Mouse (Mus musculus) monocyte, adult 2 months (primary cell): ENCODE data around the gene Phf20.
"Not testable (repeated sequence)": the region's sequence is repeated elsewhere in the genome, so short reads cannot be mapped to it uniquely, and the experiment has no call there.

Experiments used
- DNase-seq, 2 experiments: peaks; one replicate each; pipeline ENCODE4 v3.0.0; 2022; ENCODE audit warnings: low spot score in 2 of 2, low read depth in 1 of 2

The Phf20 gene

DNA sequence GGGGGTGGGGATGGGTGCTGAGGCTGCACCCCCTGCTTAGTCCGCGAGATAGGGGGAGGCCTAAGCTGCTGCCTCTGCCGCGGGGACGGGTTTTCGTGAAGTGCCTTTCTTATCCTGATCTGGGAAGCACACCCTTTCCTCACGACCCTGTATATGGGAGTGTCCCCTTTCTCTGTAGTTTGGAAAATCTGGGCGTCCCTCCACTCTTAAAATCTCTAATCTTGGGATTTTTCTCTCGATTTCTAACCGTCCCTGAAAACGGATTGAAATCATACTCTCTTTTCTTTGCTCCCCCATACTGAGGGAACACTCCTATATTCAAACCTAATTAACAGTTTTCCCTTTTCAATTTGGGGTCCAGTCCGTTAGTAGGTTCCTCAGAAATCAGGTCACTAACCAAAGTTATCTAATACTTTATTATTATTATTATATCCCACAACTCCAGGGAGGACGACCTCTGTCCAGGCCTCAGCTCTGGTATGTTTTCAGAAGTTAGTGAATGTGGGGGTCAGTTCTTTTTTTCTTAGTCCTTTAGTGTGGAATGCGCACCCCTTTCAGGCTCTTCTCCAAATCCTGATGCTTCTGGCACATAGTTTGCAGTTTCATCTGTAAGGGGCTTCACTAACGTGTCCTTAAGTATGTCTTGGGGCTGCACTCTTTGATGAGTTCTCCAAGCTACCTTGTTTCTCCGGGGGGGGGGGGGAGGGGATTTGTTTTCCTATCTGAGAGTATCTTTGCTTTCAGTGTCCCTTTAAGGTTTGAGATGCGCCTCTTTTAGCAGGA is 1.1 kb downstream of the Phf20 start:
- DNase-seq = no peak

GRCm38 (mm10) chr2:156199944-156200343 is 3.7 kb downstream of the Phf20 start:
- DNase-seq = no peak

DNA sequence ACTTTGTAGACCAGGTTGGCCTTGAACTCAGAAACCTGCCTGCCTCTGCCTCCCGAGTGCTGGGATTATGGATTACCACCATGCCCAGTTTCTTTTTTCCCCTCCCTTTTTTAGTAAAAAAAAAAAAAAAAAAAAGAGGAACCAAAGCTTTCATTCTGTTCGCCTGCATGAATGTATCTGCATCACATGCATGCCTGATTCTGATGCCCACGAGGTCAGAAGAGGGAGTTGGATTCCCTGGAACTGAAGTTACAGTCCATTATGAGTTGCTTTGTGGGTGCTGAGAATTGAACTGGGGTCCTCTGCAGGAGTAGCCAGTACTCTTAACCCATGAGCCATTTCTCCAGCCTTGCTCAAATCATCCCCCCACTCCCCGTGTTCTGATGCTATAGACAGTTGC is 5.2 kb downstream of the Phf20 start:
- DNase-seq = no peak

GRCm38 (mm10) chr2:156202848-156203437 is 6.7 kb downstream of the Phf20 start:
- DNase-seq = no peak

- no peak for DNase-seq
Measured at GRCm38 (mm10) chr2:156203917-156204316, 7.7 kb downstream of the Phf20 start.

DNA sequence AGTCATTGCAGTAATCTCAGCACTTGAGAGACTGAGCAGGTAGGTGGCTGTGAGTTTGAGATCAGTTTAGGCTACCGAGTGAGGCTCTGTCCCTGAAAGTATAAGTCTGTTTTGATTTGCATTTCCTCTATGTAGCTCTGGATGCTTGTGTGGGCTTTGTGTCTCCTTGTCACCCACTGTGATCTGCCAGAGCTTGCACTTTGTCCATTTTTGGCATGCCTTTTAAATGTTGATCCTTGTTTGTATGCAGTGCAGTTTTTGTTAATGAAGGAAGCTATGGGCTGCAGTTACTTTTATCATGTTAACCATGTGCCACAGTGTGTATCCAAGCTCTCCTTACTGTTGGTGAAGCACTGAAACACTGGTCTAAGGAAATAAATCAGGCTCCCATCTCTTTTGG is 21.5 kb downstream of the Phf20 start:
- no peak for DNase-seq

DNA sequence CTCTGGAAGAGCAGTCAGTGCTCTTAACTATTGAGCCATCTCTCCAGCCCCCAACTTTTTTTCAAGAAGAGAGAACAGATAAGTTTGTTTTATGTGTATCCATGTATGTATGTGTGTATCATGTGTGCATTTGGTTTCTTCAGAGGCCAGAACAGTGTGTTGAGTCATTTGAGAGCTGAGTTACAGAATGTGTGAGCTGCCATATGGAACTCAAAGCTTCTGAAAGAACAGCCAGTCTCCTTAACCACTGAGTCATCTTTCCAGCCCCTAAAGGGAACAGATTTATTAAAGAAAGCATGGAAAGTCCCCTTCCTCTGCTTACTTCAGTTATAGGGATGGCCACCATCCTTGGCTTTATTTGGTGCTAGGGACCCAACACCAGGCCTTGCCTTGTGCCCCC is 25.8 kb downstream of the Phf20 start:
- no peak for DNase-seq

DNA sequence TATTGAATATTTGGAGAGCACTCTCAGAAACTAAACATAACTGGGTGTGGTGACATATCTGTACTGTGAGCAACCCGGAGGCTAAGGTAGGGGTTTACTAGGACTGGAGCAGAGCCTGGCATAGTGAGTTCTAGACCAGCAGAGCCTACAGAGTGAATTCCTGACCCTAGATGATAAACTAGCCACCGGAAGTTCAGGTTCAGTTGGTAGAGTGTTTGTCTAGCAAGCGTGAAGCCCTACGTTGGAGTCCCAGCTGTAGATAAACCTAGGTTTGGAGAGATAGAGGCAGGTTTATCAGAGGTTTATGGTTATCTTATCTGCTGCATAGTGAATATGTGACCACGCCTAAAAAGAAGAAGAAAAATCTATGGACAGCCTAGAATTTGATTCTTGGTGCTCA is 27.8 kb downstream of the Phf20 start:
- no peak for DNase-seq

- no peak for DNase-seq
Measured at GRCm38 (mm10) chr2:156227689-156228088, 31.4 kb downstream of the Phf20 start.

DNA sequence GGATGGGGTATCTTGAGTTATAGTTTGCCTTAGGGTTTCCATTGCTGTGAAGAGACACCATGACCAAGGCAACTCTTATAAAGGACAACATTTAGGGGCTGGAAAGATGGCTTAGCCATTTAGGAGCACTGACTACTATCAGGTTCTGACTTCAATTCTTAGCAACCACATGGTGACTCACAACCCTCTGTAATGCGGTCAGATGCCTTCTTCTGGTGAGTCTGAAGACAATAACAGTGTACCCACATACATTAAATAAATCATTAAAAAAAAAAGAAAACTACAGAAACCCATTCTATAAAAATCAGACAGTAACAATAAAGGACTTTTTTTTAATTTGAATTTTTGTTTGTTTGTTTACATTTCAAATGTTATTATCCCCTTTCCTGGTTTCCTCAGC is 32.9 kb downstream of the Phf20 start:
- no peak for DNase-seq

DNA sequence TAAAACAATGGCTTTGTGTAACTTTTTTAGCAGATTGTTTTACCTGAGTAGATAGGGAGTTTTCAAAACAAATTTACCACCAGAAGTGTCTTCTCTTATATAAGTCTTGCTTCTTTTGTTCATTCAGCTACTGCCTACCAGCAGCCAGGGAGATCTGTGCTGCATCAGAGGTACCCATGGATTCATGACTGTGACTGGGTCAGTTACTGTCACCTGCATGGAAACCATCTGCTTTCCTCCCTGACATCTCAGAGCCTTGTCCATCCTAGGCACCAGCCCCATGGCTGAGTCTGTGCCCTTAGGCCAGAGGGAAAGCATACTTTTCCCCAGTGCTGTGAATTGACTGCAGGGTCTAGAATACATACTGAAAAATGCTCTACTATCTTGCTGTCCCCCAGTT is 35.1 kb downstream of the Phf20 start:
- no peak for DNase-seq

GRCm38 (mm10) chr2:156233275-156233948 is 37.1 kb downstream of the Phf20 start:
- DNase-seq = no peak

DNA sequence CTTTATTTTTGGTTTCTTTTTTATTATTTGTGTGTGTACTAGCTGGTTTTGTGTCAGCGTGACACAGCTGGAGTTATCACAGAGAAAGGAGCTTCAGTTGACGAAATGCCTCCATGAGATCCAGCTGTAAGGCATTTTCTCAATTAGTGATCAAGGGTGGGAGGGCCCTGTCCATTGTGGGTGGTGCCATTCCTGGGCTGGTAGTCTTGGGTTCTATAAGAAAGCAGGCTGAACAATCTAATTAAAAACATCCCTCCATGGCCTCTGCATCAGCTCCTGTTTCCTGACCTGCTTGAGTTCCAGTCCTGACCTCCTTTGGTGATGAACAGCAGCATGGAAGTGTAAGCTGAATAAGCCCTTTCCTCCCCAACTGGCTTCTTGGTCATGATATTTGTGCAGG is 37.8 kb downstream of the Phf20 start:
- DNase-seq = not testable (repeated sequence)

GRCm38 (mm10) chr2:156235847-156236246 is 39.6 kb downstream of the Phf20 start:
- DNase-seq = no peak

- no peak for DNase-seq
Measured at GRCm38 (mm10) chr2:156241662-156242061, 45.4 kb downstream of the Phf20 start.

GRCm38 (mm10) chr2:156243011-156243410 is 46.7 kb downstream of the Phf20 start:
- no peak for DNase-seq

- no peak for DNase-seq
Measured at GRCm38 (mm10) chr2:156247599-156247998, 51.3 kb downstream of the Phf20 start.

DNA sequence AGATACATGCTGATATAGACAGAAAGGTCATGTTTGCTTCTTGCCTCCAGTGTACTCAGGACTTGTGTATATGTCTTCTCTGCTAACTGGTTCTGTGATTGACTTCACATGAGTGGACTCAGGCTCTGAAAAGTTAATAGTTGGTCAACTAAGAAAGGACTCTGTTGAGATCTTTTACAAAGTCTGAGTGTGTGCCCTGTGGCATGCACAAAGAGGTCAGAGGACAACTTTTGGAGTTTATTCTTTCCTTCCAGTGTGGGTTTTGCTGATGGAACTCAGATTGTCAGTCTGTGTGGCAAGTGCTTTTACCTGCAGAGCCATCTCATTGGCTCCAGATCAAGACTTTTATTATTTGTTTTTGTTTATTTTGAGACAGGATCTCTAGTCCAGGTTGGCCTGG is 54.5 kb downstream of the Phf20 start:
- no peak for DNase-seq

GRCm38 (mm10) chr2:156251291-156251690 is 55.0 kb downstream of the Phf20 start:
- no peak for DNase-seq

GRCm38 (mm10) chr2:156257051-156257450 is 60.8 kb downstream of the Phf20 start:
- no peak for DNase-seq

- DNase-seq = no peak
Measured at GRCm38 (mm10) chr2:156257922-156258761, 61.9 kb downstream of the Phf20 start.
